Mouse (Mus musculus) stomach, embryonic 14.5 days (tissue): Measurements from ENCODE around the gene Eri3. TPM values are rescaled to one million over a fixed set of nuclear protein-coding genes. Genes with fewer than 3 reads are reported as not detected.
A peak's percentile ranks its signal among the peaks of the same experiment; 100 is the strongest.

Experiments used
- ATAC-seq: fragments of 200-750 bp; cut with Nextera tagmentation; 2 replicates; pipeline ENCODE4 v1.8.0; 2017; ENCODE audit warnings: low read depth, moderate TSS enrichment; ENCODE audit not compliant: insufficient number of reproducible peaks, insufficient read depth, low FRiP score
- H3K27ac ChIP-seq: fragments of 300-500 bp; sonication (generic); 2 replicates; pipeline ENCODE4 v1.5.1; 2014; ENCODE audit warnings: mild to moderate bottlenecking, low read length, moderate library complexity, mixed read lengths
- H3K27me3 ChIP-seq: fragments of 300-500 bp; sonication (generic); 2 replicates; pipeline ENCODE4 v1.6.1; 2014; ENCODE audit warnings: low read length, control low read depth, mixed read lengths; ENCODE audit not compliant: control insufficient read depth, insufficient read depth
- H3K36me3 ChIP-seq: fragments of 300-500 bp; sonication (generic); 2 replicates; pipeline ENCODE4 v1.6.1; 2014; ENCODE audit warnings: mild to moderate bottlenecking, control low read depth, low read length, moderate library complexity, mixed read lengths; ENCODE audit not compliant: control insufficient read depth, insufficient read depth
- H3K4me1 ChIP-seq: fragments of 300-500 bp; sonication (generic); 2 replicates; pipeline ENCODE4 v1.6.1; 2014; ENCODE audit warnings: low read length, control low read depth, mixed read lengths; ENCODE audit not compliant: control insufficient read depth, insufficient read depth
- H3K4me2 ChIP-seq: fragments of 300-500 bp; sonication (generic); replicated peaks from 2 replicates; pipeline ENCODE4 v1.6.1; 2014; ENCODE audit warnings: low read depth, low read length, control low read depth
- H3K4me3 ChIP-seq: fragments of 300-500 bp; sonication (generic); 2 replicates; pipeline ENCODE4 v1.5.1; 2014; ENCODE audit warnings: low read depth, low read length, control low read depth
- H3K9ac ChIP-seq: fragments of 300-500 bp; sonication (generic); replicated peaks from 2 replicates; pipeline ENCODE4 v1.6.1; 2014; ENCODE audit warnings: low read depth, mild to moderate bottlenecking, control low read depth, low read length, moderate library complexity, mixed read lengths
- H3K9me3 ChIP-seq: fragments of 300-500 bp; sonication (generic); 2 replicates; pipeline ENCODE4 v1.6.1; 2016; ENCODE audit warnings: low read depth, low read length, control low read depth; ENCODE audit not compliant: control insufficient read depth
- WGBS: fragments of 180-500 bp; shearing (Covaris S2); extraction: QIAGEN DNeasy Blood & Tissue Kit; methylation state at CpG from one replicate; pipeline ENCODE4 v1.1.7; 2014; 5-methylcytosine and 5-hydroxymethylcytosine counted together
- polyA plus RNA-seq: library from polyadenylated mRNA; unstranded; fragments of >200 nt; fragmentation: Nextera tagmentation; extraction: Ambion mirVana; gene quantifications from 2 replicates; pipeline ENCODE4 v1.2.1, GENCODE M21; 2014

Eri3 gene
- polyA plus RNA-seq, 1 experiment from 2014 or later: 176 TPM

DNA sequence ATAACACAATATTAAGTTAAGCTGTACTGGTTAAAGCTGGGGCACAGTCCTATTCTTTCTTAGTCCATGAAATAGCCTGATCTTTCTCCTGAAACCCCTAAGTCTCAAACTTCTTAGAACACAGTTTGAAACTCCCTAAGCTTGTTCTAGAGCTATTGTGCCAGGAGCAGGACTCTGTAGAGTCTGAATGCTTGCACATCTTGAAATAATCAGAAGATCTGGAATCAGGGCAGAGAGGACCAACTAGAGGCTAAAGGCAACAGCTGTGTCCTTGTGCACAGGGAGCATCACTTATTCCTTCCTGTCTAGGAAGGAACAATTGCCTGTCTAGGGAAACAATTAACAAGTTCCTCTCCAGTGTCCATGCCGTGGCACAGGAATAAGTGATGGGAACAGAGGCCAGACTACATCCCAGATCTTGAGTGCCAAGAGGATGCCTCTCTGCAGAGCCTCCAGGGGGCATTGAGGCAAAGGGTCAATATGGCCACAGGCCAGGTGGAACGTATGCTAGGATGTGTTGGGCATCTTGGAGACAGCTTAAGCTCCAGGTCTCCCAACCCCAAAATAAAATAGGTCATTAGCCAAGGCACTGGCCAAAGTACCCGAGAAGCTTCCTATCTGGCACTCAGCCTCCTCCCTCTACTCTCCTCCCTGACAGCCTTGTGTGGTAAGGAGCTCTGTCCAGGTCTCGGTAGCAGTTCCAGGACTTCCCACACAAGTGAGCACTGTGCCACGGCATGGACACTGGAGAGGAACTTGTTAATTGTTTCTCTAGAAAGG lies 56.9 kb downstream of the Eri3 start:
- 84% methylated on average over 5 of the region's 5 CpGs for WGBS
- Histone ChIP-seq H3K4me3 (no peak overlapping the region), H3K4me2 (no peak overlapping the region), H3K9ac (no peak overlapping the region), H3K27ac (no peak overlapping the region), H3K27me3 (no peaks in the 10 kb centered on the region), H3K4me1 (peaks cover 19% of the 10 kb centered on the region; the same call in 1 of the 2 replicates), H3K9me3 (no peaks in the 10 kb centered on the region), H3K36me3 (peaks cover 19% of the 10 kb centered on the region)
- no peak for ATAC-seq

- Histone ChIP-seq H3K9ac (no peak overlapping the region), H3K27ac (no peak overlapping the region), H3K4me3 (no peak overlapping the region), H3K27me3 (no peaks in the 10 kb centered on the region), H3K4me2 (no peak overlapping the region), H3K9me3 (no peaks in the 10 kb centered on the region), H3K4me1 (peaks cover 19% of the 10 kb centered on the region; the same call in 1 of the 2 replicates), H3K36me3 (peaks cover 22% of the 10 kb centered on the region)
- WGBS: 71% methylated on average over 9 of the region's 9 CpGs
- ATAC-seq: no peak
Measured at GRCm38 (mm10) chr4:117608265-117608664, 58.1 kb downstream of the Eri3 start.

GRCm38 (mm10) chr4:117609371-117610039 lies 59.3 kb downstream of the Eri3 start:
- ATAC-seq: no peak
- no peak overlapping the region for H3K27ac ChIP-seq
- WGBS: 33% methylated on average over 7 of the region's 7 CpGs
- H3K9ac ChIP-seq: no peak overlapping the region
- no peaks in the 10 kb centered on the region for H3K27me3 ChIP-seq
- peaks cover 29% of the 10 kb centered on the region for H3K36me3 ChIP-seq
- H3K4me3 ChIP-seq: no peak overlapping the region
- H3K9me3 ChIP-seq: no peaks in the 10 kb centered on the region
- H3K4me2 ChIP-seq: no peak overlapping the region
- H3K4me1 ChIP-seq: peaks cover 19% of the 10 kb centered on the region; the same call in 1 of the 2 replicates

DNA sequence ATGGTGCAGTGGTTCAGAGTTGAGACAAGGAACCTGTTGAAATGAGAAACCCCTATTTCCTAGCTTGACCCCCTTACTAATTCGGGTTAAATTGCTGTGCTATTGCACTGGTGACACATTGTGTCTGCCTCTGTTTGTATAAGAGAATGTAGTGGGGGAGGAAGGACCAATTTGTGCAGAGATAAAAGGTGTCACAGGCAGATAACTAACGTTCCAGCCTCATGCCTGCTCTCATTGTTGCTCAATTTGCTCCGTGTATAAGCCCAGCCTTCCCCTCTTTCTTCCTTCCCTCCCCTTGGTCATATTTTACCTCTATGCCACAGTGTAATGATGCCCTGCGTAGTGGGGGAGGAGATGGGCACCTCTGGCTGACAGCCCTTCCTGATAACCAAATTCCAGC lies 61.2 kb downstream of the Eri3 start:
- Histone ChIP-seq H3K27me3 (no peaks in the 10 kb centered on the region), H3K4me2 (no peak overlapping the region), H3K36me3 (peaks cover 39% of the 10 kb centered on the region), H3K4me3 (no peak overlapping the region), H3K27ac (no peak overlapping the region), H3K9me3 (no peaks in the 10 kb centered on the region), H3K4me1 (peaks cover 11% of the 10 kb centered on the region; the same call in 1 of the 2 replicates), H3K9ac (no peak overlapping the region)
- WGBS: 30% methylated on average over 4 of the region's 4 CpGs
- no peak for ATAC-seq

- no peak for ATAC-seq
- no peak overlapping the region for H3K4me3 ChIP-seq
- no peak overlapping the region for H3K9ac ChIP-seq
- H3K36me3 ChIP-seq: peaks cover 43% of the 10 kb centered on the region
- WGBS: 28% methylated on average over 2 of the region's 2 CpGs
- no peaks in the 10 kb centered on the region for H3K27me3 ChIP-seq
- peaks cover 11% of the 10 kb centered on the region; the same call in 1 of the 2 replicates for H3K4me1 ChIP-seq
- no peak overlapping the region for H3K4me2 ChIP-seq
- H3K9me3 ChIP-seq: no peaks in the 10 kb centered on the region
- H3K27ac ChIP-seq: no peak overlapping the region
Measured at GRCm38 (mm10) chr4:117611814-117612213, 61.6 kb downstream of the Eri3 start.

- peak; percentile 37; the same call in 1 of the 2 replicates for ATAC-seq
- H3K27ac ChIP-seq: no peak overlapping the region
- H3K36me3 ChIP-seq: peaks cover 37% of the 10 kb centered on the region
- H3K4me1 ChIP-seq: peaks cover 11% of the 10 kb centered on the region; the same call in 1 of the 2 replicates
- no peak overlapping the region for H3K4me3 ChIP-seq
- no peak overlapping the region for H3K4me2 ChIP-seq
- H3K9me3 ChIP-seq: no peaks in the 10 kb centered on the region
- H3K27me3 ChIP-seq: no peaks in the 10 kb centered on the region
- whole genome bisulfite sequencing: 81% methylated on average over 5 of the region's 5 CpGs
- H3K9ac ChIP-seq: no peak overlapping the region
Measured at GRCm38 (mm10) chr4:117612713-117613112, 62.5 kb downstream of the Eri3 start.

GRCm38 (mm10) chr4:117613153-117613773 lies 63.1 kb downstream of the Eri3 start:
- Histone ChIP-seq H3K4me2 (no peak overlapping the region), H3K36me3 (peaks cover 31% of the 10 kb centered on the region), H3K27me3 (no peaks in the 10 kb centered on the region), H3K27ac (no peak overlapping the region), H3K4me1 (peaks cover 10% of the 10 kb centered on the region; the same call in 1 of the 2 replicates), H3K9me3 (no peaks in the 10 kb centered on the region), H3K4me3 (no peak overlapping the region), H3K9ac (no peak overlapping the region)
- ATAC-seq: no peak
- 92% methylated on average over 4 of the region's 4 CpGs for WGBS

DNA sequence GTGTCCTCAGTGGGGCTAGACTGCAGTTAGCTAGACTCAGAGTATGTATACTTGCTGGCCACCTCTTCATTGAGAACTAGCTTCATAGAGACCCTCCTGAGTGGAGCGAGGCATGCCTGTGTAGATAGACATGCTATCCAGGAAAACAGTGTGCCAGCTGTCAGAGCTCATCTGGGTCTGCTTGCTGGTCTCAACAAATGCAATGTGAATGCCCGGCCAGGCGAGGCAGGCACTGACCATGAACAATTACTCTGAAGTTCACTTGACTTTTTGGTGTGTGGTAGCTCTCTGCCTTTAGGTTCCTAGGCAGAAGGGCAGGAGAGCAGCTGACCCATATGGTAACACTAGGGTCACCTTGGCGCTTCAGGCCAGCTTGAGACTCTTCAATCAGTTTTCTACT lies 66.4 kb downstream of the Eri3 start:
- H3K36me3 ChIP-seq: peaks cover 36% of the 10 kb centered on the region

More for the DNA sequence above, 66.4 kb downstream of the Eri3 start:
- no peaks in the 10 kb centered on the region for H3K27me3 ChIP-seq
- WGBS: 89% methylated on average over 4 of the region's 4 CpGs
- no peak overlapping the region for H3K4me2 ChIP-seq
- H3K4me1 ChIP-seq: no peaks in the 10 kb centered on the region
- H3K9ac ChIP-seq: no peak overlapping the region
- no peaks in the 10 kb centered on the region for H3K9me3 ChIP-seq
- H3K27ac ChIP-seq: no peak overlapping the region
- no peak for ATAC-seq
- no peak overlapping the region for H3K4me3 ChIP-seq
